Mouse (Mus musculus) urinary bladder, postnatal 0 days (tissue): ENCODE data around the gene Ssmem1. TPM values are rescaled to one million over a fixed set of nuclear protein-coding genes. Genes with fewer than 3 reads are reported as not detected.

ENCODE experiments used
- polyA plus RNA-seq: library from polyadenylated mRNA; unstranded; fragments of >200 nt; fragmentation: Nextera tagmentation; extraction: Ambion mirVana; gene quantifications from 2 replicates; pipeline ENCODE4 v1.2.1, GENCODE M21; 2015

Ssmem1 gene
- not detected in 2 replicates for polyA plus RNA-seq

GRCm38 (mm10) chr6:30509265-30510239 is at the start of gene Ssmem1, which contains the start of gene Tmem209:
TSS of gene Ssmem1 (plus strand) at chr6:30509849.
TSS of gene Tmem209 (minus strand) at chr6:30509783.

GRCm38 (mm10) chr6:30541009-30541799 is 31.6 kb downstream of the Ssmem1 start, which contains the start of gene Cpa2:
TSS of gene Cpa2 (plus strand) at chr6:30541582.

GRCm38 (mm10) chr6:30568069-30568468 is 58.4 kb downstream of the Ssmem1 start, which contains the start of gene Cpa4:
TSS of gene Cpa4 (plus strand) at chr6:30568369.

Other genes with a start within 250 kb of the Ssmem1 start
- gene Ube2h, start 205.3 kb upstream of the Ssmem1 start, polyA plus RNA-seq, result 40.1 and 45.3 TPM in 2 replicates
- 20.8 and 21.1 TPM in 2 replicates for gene Zc3hc1, start 118.8 kb upstream of the Ssmem1 start, polyA plus RNA-seq
- 5.3 and 5.6 TPM in 2 replicates for gene Klhdc10, start 108.0 kb upstream of the Ssmem1 start, polyA plus RNA-seq
- 14.9 and 15.1 TPM in 2 replicates for gene Tmem209, start 66 bp upstream of the Ssmem1 start, polyA plus RNA-seq
- 2.1 and 3.9 TPM in 2 replicates for gene Cpa2, start 31.7 kb downstream of the Ssmem1 start, polyA plus RNA-seq
- gene Cpa4, start 58.5 kb downstream of the Ssmem1 start, polyA plus RNA-seq, result 0.25 and 0.64 TPM in 2 replicates
- gene Cpa5, start 101.2 kb downstream of the Ssmem1 start, polyA plus RNA-seq, result 0.06 TPM in 1 of 2 replicates, not detected in the other
- gene Cpa1, start 129.4 kb downstream of the Ssmem1 start, polyA plus RNA-seq, result 0.53 and 0.62 TPM in 2 replicates
- 5.9 and 7.3 TPM in 2 replicates for gene Cep41, start 183.9 kb downstream of the Ssmem1 start, polyA plus RNA-seq
- gene Mest, start 213.7 kb downstream of the Ssmem1 start, polyA plus RNA-seq, result 181 and 191 TPM in 2 replicates